Mouse (Mus musculus) C2C12 (cell line): Measurements from ENCODE around the gene Ndufa6.

Experiments used
- CEBPB ChIP-seq: IDR thresholded peaks from one replicate; pipeline ENCODE4 v1.6.1; 2011; ENCODE audit warnings: low read depth, mild to moderate bottlenecking, control low read depth, moderate library complexity
- CTCF ChIP-seq: IDR thresholded peaks from one replicate; pipeline ENCODE4 v1.5.1; 2011; ENCODE audit not compliant: control insufficient read depth, insufficient read depth, insufficient read length
- MAX ChIP-seq: IDR thresholded peaks from one replicate; pipeline ENCODE4 v1.6.1; 2011; ENCODE audit warnings: mild to moderate bottlenecking, control low read depth
- MYOD1 ChIP-seq: IDR thresholded peaks from one replicate; pipeline ENCODE4 v1.6.1; 2011; ENCODE audit warnings: low read depth; ENCODE audit not compliant: control insufficient read depth, insufficient read length
- MYOG ChIP-seq: IDR thresholded peaks from one replicate; pipeline ENCODE4 v1.6.1; 2011; ENCODE audit not compliant: control insufficient read depth, insufficient read length; ENCODE audit errors: extremely low read depth
- USF1 ChIP-seq: IDR thresholded peaks from one replicate; pipeline ENCODE4 v1.6.1; 2011; ENCODE audit warnings: low read depth, mild to moderate bottlenecking, control low read depth, moderate library complexity

DNA sequence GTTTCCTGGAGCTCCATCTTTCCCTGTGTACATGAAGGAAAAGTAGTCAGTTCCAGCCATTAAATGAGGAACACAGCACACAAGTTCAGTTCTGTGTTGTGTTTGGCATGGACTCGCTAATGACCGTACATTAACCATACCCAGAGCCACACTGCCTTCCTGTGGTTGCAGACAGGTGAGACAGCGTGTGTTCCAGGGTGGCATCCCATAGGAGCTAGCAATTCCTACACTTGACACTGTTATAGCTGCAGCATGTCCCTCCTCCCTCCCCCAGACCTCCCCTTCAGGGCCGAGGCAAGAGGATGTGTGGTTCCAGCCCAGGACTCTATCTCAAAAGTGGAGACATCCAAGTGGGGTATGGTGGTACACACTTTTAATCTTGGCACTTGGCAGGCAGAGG, 3.8 kb downstream of the Ndufa6 start:
- TF ChIP-seq CTCF: no peak
- no peak for TF ChIP-seq CEBPB
- TF ChIP-seq MAX: no peak
- TF ChIP-seq USF1: no peak
- TF ChIP-seq MYOG: no peak
- no peak for TF ChIP-seq MYOD1
